Mouse (Mus musculus): Measurements from ENCODE around the gene Cdhr3.
"Not testable (repeated sequence)": the region's sequence is repeated elsewhere in the genome, so short reads cannot be mapped to it uniquely, and the experiment has no call there.

The Cdhr3 gene

GRCm38 (mm10) chr12:33076309-33076708 lies 16.4 kb downstream of the Cdhr3 start:
- no peak for DNase-seq (ENCODE audit: low spot score)

GRCm38 (mm10) chr12:33071901-33072672 lies 20.6 kb downstream of the Cdhr3 start:
- DNase-seq (ENCODE audit: low spot score): no peak

GRCm38 (mm10) chr12:33068977-33069376 lies 23.7 kb downstream of the Cdhr3 start:
- DNase-seq (ENCODE audit: low spot score): no peak

GRCm38 (mm10) chr12:33066355-33066754 lies 26.3 kb downstream of the Cdhr3 start:
- DNase-seq (ENCODE audit: low spot score): no peak

GRCm38 (mm10) chr12:33065162-33065561 lies 27.5 kb downstream of the Cdhr3 start:
- DNase-seq (ENCODE audit: low spot score): no peak

- no peak for DNase-seq (ENCODE audit: low spot score)
Measured at GRCm38 (mm10) chr12:33064266-33064665, 28.4 kb downstream of the Cdhr3 start.

GRCm38 (mm10) chr12:33063250-33063649 lies 29.4 kb downstream of the Cdhr3 start:
- DNase-seq (ENCODE audit: low spot score): no peak

GRCm38 (mm10) chr12:33062379-33062778 lies 30.3 kb downstream of the Cdhr3 start:
- DNase-seq (ENCODE audit: low spot score): not testable (repeated sequence)

GRCm38 (mm10) chr12:33061651-33062050 lies 31.0 kb downstream of the Cdhr3 start:
- DNase-seq (ENCODE audit: low spot score): no peak

- DNase-seq (ENCODE audit: low spot score): peak; percentile 16
Measured at GRCm38 (mm10) chr12:33057231-33058048, 35.2 kb downstream of the Cdhr3 start.

- DNase-seq (ENCODE audit: low spot score): no peak
Measured at GRCm38 (mm10) chr12:33056574-33056973, 36.1 kb downstream of the Cdhr3 start.

GRCm38 (mm10) chr12:33056074-33056473 lies 36.6 kb downstream of the Cdhr3 start:
- no peak for DNase-seq (ENCODE audit: low spot score)

- DNase-seq (ENCODE audit: low spot score): no peak
Measured at GRCm38 (mm10) chr12:33053746-33054145, 38.9 kb downstream of the Cdhr3 start.

GRCm38 (mm10) chr12:33053311-33053710 lies 39.4 kb downstream of the Cdhr3 start:
- DNase-seq (ENCODE audit: low spot score): no peak

GRCm38 (mm10) chr12:33048391-33048790 lies 44.3 kb downstream of the Cdhr3 start:
- no peak for DNase-seq (ENCODE audit: low spot score)

GRCm38 (mm10) chr12:33046434-33046833 lies 46.2 kb downstream of the Cdhr3 start:
- no peak for DNase-seq (ENCODE audit: low spot score)

GRCm38 (mm10) chr12:33045533-33046361 lies 46.9 kb downstream of the Cdhr3 start:
- DNase-seq (ENCODE audit: low spot score): peak; percentile 29

- DNase-seq (ENCODE audit: low spot score): no peak
Measured at GRCm38 (mm10) chr12:33041476-33041875, 51.2 kb downstream of the Cdhr3 start.

- peak; percentile 20 for DNase-seq (ENCODE audit: low spot score)
Measured at GRCm38 (mm10) chr12:33040811-33041210, 51.9 kb downstream of the Cdhr3 start.

GRCm38 (mm10) chr12:33038676-33039075 lies 54.0 kb downstream of the Cdhr3 start:
- no peak for DNase-seq (ENCODE audit: low spot score)

- DNase-seq (ENCODE audit: low spot score): no peak
Measured at GRCm38 (mm10) chr12:33035719-33036521, 56.8 kb downstream of the Cdhr3 start.
